Mouse (Mus musculus) erythroblast, adult 5-6 weeks (primary cell): ENCODE measurements around the gene Lrrc49. TPM values are rescaled to one million over a fixed set of nuclear protein-coding genes. Genes with fewer than 3 reads are reported as not detected.

Experiments
- ATAC-seq: replicated peaks from 2 replicates; pipeline ENCODE4 v1.8.0; 2016; ENCODE audit warnings: moderate number of reproducible peaks, mild to moderate bottlenecking, moderate TSS enrichment, inconsistent platforms; ENCODE audit not compliant: poor library complexity, low FRiP score, severe bottlenecking
- total RNA-seq, 2 experiments: library from RNA; stranded (forward) in 1 of 2; stranded (reverse) in 1 of 2; fragments of 150-400 nt in 1 of 2; fragments of 200-764, 138-1000 nt in 1 of 2; gene quantifications; 2 replicates each; pipeline versions ENCODE4 v1.2.3 to v1.2.4; 2015 to 2017; ENCODE audit warnings: low replicate concordance in 2 of 2

The Lrrc49 gene
- total RNA-seq (2015; ENCODE audit: low replicate concordance): not detected in 2 replicates
- total RNA-seq (2017; ENCODE audit: low replicate concordance): 0.84 and 1.4 TPM in 2 replicates

DNA sequence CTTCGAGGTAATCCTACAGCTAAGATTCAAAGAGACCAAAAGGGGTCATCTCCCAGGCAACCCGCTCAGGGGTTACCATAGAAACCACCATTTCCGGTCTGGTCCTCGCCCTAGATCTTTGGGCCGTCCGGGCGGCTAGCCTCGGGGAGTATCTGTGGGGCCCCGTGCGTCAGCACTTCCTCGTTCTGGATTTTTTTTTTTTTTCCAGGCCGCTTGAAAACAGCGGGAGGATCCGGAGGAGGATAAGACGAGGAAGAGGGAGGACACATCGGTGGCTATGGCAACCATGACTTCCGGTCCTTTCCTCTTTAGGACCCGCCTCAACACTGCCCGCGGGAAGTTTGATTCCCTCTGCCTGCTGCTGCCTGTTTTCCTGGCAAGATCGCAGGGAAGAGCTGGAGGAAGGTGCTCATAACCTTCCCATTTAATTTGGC is at the start of gene Lrrc49:
Gene Lrrc49 (minus strand): TSS at position 268 of the 434 bp plus-strand sequence.
- ATAC-seq: no peak

DNA sequence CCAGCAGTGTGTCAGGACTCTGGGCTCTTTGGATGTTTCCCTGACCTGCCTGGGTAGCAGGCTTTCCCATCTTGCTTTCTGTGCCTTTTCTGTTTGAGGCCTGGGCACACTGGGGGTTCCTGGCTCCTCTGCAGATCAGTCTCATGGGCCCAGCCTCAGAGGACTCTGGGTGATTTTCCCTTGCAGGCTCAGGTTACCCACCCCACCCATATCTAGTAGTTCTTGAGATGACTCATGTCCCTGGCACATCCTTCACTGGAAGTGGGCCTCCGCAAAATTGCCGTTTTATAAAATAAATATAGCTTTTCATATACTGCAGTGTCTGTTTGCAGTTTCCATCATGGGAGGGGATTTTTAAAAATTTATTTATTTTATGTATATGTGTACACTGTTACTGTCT is 46.4 kb upstream of the Lrrc49 start:
- ATAC-seq: no peak

DNA sequence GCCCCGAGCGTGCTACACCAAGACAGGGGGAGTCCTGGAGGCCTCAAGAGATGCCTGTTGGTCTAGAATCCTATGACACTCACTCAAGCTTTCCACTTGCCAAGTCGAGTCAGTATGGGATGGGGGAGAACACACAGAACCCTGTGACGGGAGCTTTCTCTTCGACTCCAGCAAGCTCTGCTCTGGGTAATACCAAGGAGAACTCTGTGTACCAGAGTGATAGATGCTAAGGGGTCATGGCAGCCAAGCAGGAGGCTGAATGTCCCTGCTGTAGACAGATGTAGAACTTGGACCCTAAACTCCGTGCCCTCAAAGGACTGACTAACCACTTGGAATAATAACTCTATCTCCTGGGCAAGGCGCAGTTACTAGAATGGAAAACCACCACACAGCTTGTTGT is 37.0 kb upstream of the Lrrc49 start:
- ATAC-seq: no peak

DNA sequence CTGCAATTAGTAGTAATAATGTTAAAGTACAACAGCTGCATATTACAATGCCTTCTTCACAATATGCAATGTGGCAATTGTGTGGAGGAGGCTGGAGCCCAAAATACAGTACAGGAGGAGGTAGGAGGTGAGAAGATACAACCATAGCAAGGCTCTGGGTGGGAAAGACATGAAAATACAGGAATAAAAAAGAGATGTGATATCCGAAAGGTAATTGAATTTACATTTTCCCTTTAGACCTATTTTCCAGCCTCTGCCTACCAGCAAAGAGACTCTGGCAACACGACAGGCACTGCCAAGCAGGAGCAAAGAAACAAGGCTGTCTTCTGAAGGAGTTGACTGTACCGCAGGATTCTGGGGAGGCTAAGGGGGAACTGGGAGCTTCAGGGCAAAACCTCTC is 31.7 kb upstream of the Lrrc49 start:
- no peak for ATAC-seq

DNA sequence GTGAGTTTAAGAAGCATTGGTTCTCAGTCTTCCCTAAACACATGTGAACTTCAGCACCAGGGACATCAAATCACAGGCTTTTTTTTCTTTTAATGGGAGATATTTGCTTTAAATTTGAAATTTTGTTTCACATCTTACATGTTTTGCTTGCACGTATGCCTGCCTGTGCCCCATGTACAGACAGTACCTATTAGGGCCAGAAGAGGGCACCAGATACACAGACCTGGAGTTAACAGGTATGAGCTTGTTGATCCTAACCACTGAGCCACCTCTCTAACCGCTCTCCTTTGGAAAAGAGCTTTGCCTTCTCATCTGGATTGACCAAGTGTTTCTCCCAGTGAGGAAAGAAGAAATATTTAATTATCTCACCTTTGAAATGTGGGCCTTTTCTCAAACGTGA is 30.3 kb upstream of the Lrrc49 start:
- ATAC-seq: no peak

DNA sequence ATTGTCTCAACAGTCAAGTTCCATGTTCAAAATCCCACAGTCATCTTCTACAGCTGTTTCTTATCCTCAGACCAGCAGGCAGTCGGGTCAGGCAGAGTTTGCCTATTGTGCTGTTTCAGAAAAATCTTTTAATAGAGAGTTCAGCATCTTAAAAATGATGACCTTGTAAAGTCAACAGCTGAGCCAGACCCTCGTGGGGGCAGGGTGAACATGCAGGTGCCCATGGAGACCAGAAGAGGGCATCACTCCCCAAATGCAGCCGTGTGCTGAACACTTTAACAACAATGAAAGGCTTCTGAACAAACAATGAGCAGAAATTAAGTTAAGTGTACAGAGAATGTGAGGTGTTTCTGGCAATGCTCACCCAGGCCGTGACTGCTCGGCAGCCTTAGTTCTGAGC is 27.9 kb upstream of the Lrrc49 start:
- ATAC-seq: no peak

DNA sequence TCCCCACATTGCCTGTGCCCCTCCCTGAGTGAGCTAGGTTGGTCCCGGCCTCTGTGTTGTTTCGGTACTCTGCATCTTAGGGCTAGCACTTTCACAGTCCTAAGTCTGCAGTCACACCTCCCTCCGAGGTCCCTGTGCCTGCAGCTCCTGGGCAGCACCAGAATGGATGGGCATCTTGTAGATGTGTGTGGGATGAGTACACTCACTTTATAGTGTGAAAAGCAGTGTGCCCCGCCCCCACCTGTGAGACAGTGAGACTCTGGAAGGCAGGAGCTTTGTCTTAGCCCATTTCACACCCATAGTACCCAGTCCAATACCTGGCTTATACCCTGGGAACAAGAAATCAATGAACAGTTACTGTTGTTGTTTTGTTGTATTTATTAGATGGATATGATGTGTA is 27.3 kb upstream of the Lrrc49 start:
- ATAC-seq: no peak

DNA sequence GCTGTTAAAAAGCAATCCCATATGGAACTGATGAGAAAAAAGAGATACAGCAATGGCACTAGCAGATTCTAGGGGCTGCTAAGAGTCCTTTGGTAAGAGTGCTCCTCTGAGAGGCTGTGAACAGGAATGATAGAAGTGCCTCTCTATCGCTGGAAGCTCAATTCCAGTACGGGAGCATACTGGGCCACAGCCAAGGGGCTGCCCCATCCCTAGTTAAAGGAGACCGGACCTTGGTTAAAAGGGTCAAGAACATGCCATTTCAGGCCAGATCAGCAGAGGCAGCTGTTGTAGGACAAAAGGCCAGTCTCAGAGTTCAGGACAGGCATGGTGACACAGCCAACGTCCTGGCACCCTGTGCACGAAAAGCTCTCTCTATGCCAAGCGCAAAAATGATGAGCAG is 26.2 kb upstream of the Lrrc49 start:
- no peak for ATAC-seq

DNA sequence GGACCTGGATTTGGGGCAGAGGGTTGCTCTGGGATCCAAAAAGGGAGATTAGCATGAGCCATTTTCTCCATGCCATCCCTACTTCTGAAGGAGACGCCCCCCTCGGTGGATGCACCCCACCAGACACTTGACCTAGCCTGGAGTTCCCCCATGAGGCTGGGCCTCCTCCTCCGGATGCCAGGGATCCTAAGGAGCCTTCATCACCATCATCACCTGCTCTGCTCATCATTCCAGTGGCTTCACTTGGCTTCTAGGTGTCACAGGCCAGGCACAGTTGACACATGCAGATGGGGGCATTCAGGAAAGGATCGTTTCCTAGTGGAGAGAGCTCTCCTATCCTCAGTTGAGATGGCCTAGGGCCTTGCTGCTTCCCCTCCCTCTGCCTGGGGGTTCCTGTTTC is 25.7 kb upstream of the Lrrc49 start:
- ATAC-seq: no peak

DNA sequence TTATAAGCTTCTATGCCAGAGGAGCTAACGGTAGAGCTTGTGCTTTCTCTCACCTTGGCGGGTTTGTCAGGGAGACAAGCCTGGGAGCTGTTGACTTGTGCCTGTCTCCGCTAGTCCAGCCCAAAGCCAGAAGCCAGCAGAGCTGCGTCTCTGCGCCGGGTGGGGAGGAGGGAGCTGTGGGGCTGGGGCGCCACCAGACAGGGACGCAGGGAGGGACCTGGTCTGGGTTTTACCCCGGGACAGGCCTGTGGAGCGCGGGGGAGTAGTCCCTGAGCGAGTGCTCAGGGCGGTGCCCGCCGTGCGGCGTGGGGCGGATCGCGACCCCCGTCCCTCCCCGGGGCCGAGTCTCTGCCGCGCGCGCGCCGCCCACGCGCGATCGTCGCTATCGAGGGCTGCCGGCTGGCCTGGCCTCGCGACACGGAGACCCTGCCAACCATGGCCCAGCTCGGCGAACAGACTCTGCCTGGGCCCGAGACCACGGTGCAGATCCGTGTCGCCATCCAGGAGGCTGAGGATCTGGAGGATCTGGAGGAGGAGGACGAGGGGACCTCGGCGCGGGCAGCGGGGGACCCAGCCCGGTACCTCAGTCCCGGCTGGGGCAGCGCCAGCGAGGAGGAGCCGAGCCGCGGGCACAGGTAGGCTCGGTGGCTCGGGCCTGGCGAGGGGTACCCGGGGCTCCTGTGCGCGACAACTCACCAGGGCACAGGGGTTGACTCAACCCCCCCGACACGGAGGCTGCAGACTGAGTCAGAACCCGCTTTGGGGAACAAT is 25.0 kb upstream of the Lrrc49 start, which contains the start of gene Larp6:
Gene Larp6 (plus strand): TSS at position 219 of the 771 bp plus-strand sequence.
- no peak for ATAC-seq

DNA sequence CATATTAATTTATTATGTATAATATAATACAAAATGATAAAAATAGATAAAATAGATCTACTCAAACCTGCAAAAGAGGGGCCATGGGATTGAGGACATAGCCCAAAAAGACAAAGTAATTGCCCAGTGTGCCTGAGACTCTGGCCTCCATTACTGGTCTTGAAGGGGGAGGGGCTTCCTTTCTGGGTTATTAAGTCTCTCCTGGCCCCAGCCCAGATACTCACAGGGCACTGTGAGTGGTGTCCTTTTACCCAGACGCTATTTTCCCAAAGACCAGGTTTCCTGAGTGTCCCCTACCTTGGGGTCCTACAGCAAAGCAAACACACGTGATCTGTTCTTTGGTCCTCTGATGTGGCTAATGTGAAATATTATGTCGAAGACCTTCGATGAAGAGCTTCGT is 24.1 kb upstream of the Lrrc49 start:
- no peak for ATAC-seq

DNA sequence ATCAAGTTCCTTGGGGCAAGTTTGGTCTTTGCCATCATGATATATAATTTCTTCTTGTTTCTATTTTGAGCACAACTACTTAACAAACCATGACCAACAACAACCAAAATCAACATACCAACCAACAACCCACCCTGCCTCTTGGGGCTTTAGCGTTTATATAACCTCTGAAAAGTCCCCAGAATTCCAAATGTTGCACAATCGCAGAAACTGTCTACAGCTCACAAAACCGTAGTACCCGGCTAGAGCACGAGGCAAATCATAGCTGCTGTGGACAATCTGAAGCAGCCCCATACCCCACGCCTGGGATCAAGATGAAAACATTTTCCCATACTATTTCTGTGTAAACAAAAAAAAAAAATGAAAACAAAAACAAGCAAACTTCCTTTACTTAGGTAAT is 21.8 kb upstream of the Lrrc49 start:
- no peak for ATAC-seq

DNA sequence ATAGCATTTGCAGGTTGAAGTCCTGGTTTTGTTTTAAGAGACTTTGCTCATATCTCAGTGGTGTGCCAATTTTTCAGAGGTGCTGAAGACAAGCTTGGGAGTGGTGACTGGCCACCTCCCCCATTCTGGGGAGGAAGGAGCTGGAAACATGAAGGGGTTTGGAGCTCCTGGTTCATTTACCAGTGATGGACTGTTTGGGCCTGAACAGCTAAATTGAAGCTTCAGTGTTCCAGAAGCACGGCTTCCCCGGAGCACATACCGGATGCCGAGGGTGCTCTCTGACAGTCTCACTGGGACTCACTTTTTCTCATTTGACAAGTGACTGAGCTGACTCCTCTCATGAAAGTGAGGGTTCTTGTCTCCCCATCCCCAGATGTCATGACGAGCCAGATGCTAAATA is 20.6 kb upstream of the Lrrc49 start:
- ATAC-seq: no peak

DNA sequence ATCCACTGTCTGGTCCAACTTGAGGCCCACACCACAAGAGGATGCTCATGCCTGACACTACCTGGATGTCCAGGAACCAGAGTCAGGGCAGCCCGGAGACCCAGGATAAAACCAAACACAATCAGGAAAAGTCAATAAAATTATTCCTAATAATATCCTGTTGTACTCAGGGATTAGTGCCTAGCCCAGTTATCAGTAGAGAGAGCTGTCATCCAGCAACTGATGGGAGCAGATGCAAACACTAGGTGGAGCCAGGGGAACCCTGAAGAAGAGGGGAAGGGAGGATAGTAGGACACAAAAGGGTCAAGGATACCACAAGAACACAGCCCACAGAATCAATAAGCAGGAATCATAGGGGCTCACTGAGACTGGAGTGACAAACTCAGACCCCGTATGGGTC is 19.6 kb upstream of the Lrrc49 start:
- no peak for ATAC-seq

DNA sequence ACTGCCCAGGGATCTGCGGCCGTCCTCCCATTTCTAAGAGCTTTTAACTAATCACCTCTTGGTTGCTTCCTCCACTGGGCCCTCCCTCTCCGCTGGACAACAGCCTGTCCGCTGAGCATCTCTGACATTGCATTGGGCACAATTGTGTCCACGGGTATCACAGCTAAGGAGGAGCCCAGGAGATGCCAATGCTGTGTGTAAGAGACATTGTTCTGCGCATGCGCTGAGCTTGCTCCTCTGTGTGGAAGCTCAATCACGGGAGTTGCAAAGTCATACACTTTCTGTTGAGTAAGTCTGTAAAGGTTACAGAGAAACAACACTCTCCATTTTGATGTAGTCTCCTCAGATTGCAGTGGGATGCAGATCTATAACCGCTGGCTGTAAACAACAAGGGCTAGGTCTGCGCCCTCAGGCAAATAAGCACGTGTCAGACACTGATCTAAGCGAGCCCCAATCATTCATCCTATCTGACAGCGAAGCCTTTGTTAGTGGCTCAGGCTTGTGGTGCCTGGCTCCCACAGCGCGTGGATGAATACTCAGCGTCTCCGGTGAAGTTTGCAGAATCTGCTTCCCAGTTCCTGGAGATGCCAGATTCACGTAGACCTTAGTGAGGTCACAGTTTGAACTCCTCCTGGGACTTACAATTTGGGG is 11.7 kb upstream of the Lrrc49 start:
- no peak for ATAC-seq

DNA sequence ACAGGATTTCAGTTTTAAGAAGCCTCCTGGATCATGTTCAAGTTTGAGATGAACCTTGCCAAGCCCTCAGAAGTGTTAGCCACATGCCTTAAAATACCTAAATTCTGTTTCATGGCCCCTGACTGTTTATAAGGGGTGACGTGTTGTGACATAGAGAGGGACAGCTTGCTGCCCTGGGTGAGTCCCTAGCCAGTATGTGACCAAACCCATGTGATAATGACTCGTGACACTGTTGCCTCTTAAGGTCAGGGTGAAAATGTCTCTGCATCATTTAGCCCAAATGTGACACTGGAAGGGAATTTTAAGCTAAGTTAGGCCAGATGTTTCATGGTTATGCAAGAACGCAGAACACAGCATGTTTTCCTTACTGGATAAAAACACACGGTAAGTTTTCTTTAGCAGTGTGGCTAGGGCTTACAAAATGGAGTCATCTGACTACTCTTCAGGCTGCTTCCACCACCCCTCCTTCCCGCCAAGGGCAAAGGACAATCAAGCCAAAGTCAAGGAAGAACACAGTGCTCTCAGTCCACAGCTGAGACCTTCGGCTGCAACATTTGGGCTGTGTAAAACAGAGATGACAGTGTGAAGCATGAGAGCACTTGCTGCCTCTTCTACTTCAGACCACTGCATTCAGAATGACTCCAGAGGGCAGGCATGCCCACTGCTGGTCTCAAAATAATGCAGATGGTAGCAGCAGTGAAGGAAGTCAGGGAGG is 8.5 kb upstream of the Lrrc49 start:
- ATAC-seq: no peak

DNA sequence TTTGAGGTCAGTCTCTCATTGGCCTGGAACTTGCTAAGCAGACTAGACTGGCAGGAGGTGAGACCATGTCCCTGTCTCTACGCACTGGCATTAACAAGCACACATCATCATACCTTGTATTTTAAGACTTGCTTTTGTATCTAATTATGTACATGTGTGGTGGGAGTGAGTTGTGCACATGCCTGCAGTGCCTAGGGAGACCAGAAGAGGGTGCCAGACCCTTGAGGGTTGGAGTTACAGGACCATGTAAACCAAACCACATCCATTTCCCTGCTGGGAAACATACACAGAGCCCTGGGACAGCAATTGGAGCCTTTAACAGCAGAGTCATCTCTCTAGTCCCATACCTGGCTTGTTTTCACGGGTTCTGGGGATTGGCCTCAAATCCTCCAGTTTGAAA is 6.0 kb upstream of the Lrrc49 start:
- ATAC-seq: no peak

DNA sequence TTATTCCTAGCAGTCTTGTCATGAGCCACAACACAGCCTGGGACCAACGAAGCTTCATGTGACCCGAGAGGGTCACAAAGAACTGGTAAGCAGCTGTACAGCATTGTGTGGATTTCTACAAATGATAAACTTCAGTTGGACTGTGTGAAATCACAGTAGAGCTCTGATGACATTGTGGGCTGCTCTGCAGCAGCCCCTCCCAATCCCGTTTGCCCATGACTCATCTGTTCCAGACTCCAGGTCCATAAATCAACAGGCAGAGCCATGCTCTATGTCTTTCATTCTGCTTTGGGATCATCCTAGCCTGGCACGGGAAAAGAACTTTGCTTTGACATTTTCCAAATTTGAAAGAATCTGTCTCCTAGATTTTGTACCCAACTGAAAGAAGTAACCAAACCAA is 4.7 kb upstream of the Lrrc49 start:
- no peak for ATAC-seq

DNA sequence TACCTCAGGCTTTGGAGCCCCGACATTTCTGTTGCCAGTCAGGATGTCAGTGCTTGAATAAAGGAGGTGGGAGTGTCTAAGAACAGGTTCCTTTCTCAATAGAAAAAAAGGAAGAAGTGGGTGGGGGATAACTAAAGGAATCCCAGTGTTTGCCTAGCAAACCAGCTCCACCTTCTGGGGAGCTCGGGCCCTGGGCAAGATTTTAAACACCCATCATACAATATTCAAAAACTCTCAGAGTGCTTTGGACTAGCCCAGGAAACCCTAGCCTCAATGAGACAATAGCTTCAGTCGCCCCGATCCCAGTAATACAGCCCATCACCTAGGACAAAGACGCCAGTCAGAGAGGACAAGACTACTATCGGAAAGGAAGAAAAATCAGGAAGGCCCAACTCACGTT is 543 bp downstream of the Lrrc49 start:
- no peak for ATAC-seq

DNA sequence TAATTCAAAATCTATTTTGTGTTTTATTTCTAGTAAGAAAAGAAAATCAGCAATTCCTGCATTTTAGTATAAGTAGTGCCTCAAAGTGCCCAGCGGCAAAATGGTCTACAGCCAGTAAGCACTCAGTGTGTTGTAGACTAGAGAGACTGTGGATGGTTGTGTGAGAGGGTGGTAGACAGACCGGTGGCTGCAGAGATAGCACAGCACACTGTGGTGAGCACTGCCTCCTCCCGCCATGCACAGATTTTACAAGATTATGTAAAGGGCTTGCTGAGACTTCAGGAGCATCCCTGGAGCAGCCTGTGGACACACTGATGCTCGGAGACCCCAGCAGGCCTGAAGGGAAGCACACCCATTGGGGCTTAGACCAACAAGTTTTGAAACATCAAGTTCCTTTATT is 5.2 kb downstream of the Lrrc49 start:
- ATAC-seq: no peak

DNA sequence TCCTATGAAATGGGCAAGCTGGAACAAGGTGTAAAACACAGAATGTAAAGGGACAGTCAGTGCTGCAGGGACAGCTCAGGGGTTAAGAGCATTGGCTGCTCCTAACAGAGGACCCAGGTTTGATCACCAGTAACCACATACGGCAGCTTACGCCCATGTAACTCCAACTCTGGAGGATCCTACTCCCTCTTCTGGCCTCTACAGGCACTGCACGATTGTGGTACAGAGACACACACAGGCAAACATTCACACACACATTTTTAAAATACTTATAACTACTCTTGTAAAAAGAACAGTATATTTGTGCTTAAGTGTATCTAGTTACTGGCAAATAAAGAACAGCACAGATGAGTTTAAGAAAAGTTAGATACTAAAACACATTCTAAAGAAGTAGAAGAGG is 7.0 kb downstream of the Lrrc49 start:
- ATAC-seq: no peak
